Mouse (Mus musculus): Measurements from ENCODE around the gene Atp8a1. TPM values are rescaled to one million over a fixed set of nuclear protein-coding genes. Genes with fewer than 3 reads are reported as not detected.

The Atp8a1 gene
- polyA plus RNA-seq, 1 experiment, result 9.4 TPM

Other genes starting within 250 kb of the Atp8a1 start
- 0.71 and 0.84 TPM in 2 replicates for gene Shisa3, start 239.6 kb downstream of the Atp8a1 start, polyA plus RNA-seq (2012; rRNA removed)
- gene Gm5108, start 94.2 kb upstream of the Atp8a1 start, polyA plus RNA-seq (2012; rRNA removed), result not detected in 2 replicates
- not detected in 2 replicates for gene Gm21905, start 99.0 kb upstream of the Atp8a1 start, polyA plus RNA-seq (2012; rRNA removed)
- gene Grxcr1, start 184.4 kb upstream of the Atp8a1 start, polyA plus RNA-seq (2012; rRNA removed), result not detected in 2 replicates

Measured in gonadal fat pad, adult 2 months (tissue).